Mouse (Mus musculus): ENCODE results near the gene Epb41.
A peak's percentile ranks its signal among the peaks of the same experiment; 100 is the strongest.

DNA sequence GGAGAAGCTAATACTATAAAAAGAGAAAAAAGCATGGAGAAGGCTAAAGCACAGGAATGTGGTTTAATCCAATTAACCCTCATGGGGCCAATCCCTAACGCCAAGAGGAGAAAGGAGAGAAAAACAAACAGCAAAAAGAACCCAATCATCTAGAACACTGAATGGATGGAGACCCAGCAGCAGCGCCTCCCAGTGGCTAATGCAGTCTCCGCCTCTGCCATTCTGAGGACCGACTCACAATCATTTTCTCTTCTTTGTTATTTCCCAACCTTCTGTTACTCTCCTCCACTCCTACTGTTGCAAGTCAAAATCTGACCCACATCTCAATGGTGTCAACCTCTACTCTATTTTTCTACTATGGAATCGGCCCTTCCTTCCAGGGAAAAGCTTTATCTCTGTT is 78.1 kb downstream of the Epb41 start:
- TF ChIP-seq CTCF (IDR thresholded peaks at IDR 0.05; ENCODE audit: low read depth, low read length) (peak; percentile 85), POLR2A (IDR thresholded peaks at IDR 0.05; ENCODE audit: insufficient read depth, low read length) (no peak)
